Mouse (Mus musculus) CD8-positive naive resting alpha-beta T cell, adult 2 months (primary cell): ENCODE measurements around the gene Clptm1.
"Not testable (repeated sequence)": the region's sequence is repeated elsewhere in the genome, so short reads cannot be mapped to it uniquely, and the experiment has no call there.

Source experiments
- DNase-seq, 2 experiments: peaks; one replicate each; pipeline ENCODE4 v3.0.0; 2022; ENCODE audit warnings: low read depth in 2 of 2, low spot score in 2 of 2

Gene Clptm1

DNA sequence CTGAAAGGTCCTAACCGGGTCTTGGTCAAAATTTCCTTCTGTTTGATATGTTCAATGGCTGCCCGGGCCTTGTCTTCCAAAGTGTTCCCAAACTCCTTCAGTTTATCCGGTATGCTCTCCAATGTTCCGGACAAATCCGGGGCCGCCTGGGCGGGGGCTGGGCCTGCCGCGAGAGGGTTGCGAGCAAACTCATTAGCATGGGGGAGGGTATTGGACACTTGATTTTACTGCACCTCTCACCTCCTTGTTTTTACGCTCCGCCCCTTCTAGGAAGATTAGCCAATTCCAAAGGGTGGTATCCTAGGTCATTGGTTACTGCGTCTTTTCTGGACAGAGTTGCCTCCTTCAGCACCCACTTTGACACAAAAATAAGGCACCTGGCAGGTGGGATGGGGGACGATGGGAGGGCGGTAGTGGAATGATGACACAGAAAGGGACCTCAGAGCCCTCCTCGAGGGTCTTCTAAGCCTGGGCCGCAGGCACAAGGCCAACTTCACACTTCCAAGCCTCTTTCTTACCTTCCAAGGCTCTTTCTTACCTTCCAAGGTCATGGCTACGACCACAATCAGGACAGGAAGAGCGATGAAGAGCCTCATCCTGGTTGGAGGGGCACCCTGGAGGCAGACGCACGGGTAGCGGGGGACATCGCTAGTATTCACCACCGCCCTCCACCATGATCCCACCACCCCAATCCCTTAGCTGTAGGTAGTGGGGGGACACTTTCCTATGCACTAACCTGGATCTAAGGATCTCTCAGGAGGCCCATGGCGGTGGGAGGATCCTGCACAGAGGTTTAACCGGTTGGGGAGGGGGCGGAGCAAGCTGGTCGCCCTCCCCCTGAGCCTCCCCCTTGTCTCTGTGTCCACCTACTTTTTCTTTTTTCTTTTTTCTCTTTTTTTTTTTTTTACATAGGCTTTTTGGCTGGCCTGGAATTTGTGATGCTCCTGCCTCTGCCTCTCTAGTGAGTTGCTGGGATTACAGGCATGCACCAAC lies 27.3 kb upstream of the Clptm1 start, which contains the start of gene Apoc1:
TSS of gene Apoc1 (minus strand) at position 788 of the 993 bp plus-strand sequence.
- DNase-seq = no peak

DNA sequence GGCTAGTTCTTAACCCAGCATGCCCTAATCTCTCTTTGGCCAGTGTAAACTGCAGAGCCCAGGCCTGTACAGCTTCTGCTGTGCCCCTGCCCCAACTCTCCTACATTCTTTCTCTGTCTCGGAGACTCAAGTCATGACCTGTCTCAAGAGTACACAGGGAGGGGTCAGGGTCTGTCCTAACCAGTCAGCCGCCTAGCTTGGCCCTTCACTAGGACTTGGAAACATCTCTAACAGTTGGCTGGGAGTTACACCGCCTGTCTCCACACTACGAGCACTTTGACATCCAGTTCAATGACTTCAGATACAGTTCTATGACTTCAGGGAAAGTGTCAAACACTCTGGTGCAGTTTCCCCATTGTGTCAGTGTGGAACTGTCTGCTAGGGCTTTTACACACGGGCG lies 26.6 kb upstream of the Clptm1 start:
- no peak for DNase-seq

- DNase-seq = no peak
These were observed 26.0 kb upstream of the Clptm1 start for GRCm38 (mm10) chr7:19690845-19691244.

- DNase-seq = no peak
These were observed 23.8 kb upstream of the Clptm1 start for GRCm38 (mm10) chr7:19688611-19689010.

GRCm38 (mm10) chr7:19688101-19688500 lies 23.3 kb upstream of the Clptm1 start:
- DNase-seq = no peak

DNA sequence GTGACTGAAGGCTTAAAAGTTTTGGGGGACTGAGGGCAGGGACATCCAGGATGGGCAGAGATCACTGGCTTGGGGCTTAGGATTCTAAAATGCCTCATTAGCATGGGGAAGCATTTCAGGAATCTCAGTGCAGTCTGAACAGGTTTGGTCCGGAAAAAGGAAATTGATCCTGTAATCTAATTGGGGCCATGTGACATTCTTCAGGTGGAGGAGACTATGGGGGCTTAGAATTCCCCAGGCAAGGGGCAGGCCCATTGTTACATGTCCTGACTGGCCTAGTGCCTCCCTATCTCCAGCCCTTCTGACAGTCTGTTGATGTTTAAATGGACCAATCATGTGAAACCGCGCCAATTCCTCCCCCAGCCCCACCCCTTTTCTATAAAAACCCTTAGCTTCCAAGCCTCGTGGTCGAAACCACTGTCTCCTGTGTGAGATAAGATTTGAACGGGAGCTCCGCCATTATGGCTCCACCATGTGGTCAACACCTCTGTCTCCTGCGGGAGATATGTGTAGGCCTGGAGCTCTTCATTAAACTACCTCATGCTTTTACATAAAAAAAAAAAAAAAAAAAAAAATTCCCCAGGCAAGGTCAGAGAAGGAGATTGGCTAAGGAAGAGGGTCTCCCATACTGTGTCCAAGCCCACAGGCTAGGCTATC lies 22.2 kb upstream of the Clptm1 start:
- not testable (repeated sequence) for DNase-seq

GRCm38 (mm10) chr7:19686521-19686920 lies 21.7 kb upstream of the Clptm1 start:
- no peak for DNase-seq

GRCm38 (mm10) chr7:19685374-19685773 lies 20.5 kb upstream of the Clptm1 start:
- no peak for DNase-seq

- DNase-seq = no peak
These were observed 19.0 kb upstream of the Clptm1 start for GRCm38 (mm10) chr7:19683771-19684201.

- DNase-seq = no peak
These were observed 18.1 kb upstream of the Clptm1 start for GRCm38 (mm10) chr7:19682979-19683378.

GRCm38 (mm10) chr7:19681202-19681694 lies 16.4 kb upstream of the Clptm1 start, which contains the start of the genes Gm44805 and Apoc4:
Gm44805 (minus strand) TSS chr7:19681423.
Apoc4 (minus strand) TSS chr7:19681479.
- no peak for DNase-seq

GRCm38 (mm10) chr7:19680702-19681101 lies 15.9 kb upstream of the Clptm1 start:
- DNase-seq = no peak

GRCm38 (mm10) chr7:19678901-19679300 lies 14.1 kb upstream of the Clptm1 start:
- no peak for DNase-seq

- no peak for DNase-seq
These were observed 13.0 kb upstream of the Clptm1 start, which contains the start of gene Apoc2 for GRCm38 (mm10) chr7:19677872-19678271. Apoc2 (minus strand) TSS chr7:19677941.

GRCm38 (mm10) chr7:19676662-19677061 lies 11.8 kb upstream of the Clptm1 start:
- no peak for DNase-seq

- DNase-seq = no peak
These were observed 11.0 kb upstream of the Clptm1 start for GRCm38 (mm10) chr7:19675824-19676223.

DNA sequence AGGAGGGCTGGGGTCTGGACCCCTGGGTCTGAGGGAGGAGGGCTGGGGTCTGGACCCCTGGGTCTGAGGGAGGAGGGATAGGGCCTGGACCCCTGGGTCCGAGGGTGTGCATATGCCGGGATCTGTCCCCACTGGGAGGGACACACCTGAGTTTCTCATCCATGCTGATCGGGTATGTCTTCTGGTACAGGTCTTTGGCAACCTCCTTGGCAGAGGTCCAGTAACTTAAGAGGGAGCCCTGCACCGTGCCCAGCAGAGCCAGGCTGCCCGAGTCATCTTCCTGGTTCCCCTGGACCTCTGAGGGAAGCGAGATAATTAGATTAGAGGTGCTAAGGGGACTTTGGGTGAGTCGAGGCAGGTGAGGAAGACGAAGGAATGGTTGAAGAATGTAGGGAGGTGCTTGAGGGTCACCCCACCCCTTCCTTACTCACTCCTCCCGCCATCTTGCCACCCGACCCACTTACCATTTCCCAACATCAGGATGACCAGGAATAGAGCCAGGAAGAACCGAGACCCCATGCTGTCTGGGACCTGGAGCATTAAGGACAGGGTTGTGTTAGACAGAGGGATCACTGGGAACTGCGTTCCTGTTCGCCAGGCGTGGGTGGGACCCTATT lies 8.4 kb upstream of the Clptm1 start:
- DNase-seq = no peak

DNA sequence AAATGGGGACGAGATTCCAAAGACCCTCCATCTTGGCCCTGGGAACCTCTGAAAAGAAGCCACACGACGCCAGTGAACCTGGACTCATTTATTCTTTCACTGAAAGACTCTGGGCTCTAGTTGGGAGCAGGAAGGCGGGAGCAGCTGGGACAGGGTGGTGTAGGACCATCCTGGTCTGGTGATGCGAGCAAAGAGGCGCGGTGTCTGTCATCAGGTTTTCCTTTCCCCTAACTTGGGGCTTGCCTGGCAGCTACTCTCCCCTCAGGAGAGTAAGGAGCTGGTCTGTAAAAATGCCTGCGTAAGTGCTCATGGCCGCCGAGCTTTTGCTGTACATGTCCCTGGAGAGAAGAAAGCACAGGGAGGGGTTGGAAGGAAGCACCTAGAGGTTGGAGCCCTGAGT lies 6.7 kb upstream of the Clptm1 start:
- DNase-seq = no peak

DNA sequence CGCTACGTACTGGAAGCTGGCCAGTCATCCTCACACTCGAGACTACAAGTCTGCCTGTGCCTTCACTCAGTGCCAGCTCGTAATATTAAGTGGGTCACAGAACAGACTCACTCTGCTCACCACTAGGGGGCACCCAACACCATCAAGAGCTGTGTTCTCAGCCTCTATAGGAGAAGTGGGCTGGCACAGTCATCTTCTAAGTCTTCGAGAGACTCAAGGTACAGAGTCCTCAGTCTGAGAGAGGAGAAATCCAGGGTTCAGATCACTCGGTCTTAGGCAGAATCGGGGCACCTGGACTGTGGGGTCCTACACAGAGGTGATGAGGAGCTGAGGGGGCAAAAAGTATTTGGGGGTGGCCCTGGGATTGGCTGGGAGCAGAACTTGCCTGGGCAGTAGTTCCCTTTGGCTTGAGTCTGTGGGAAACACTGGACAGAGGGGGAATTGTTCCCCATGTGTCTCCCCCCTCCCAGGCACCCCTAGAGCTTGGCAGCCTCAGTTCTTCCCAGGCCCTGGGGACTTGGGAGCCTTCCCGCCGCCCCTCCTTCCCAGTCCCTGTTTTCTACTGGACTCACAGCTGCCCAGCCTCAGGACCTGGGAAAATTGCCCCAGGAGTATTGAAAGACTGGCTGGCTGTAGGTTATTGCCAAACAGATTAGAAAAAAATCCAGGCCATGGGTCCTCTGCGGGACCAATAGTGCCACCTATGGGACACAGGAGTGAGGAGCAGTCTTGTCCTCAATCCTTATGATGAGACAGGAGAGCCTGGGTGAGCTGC lies 4.3 kb upstream of the Clptm1 start:
- peak; percentile 82 to 86 for DNase-seq

- DNase-seq = no peak
These were observed 2.6 kb upstream of the Clptm1 start for GRCm38 (mm10) chr7:19667434-19667833.
